Mouse (Mus musculus) liver, postnatal 0 days (tissue): ENCODE data around the gene Ccdc32.

Source experiments
- CTCF ChIP-seq: sonication (generic); IDR thresholded peaks from 2 replicates; pipeline ENCODE4 v1.5.1; 2016; ENCODE audit warnings: antibody characterized with exemption, low read depth
- EP300 ChIP-seq: IDR thresholded peaks from 2 replicates; pipeline ENCODE4 v1.6.1; 2016; ENCODE audit warnings: antibody characterized with exemption, low read depth, mild to moderate bottlenecking

DNA sequence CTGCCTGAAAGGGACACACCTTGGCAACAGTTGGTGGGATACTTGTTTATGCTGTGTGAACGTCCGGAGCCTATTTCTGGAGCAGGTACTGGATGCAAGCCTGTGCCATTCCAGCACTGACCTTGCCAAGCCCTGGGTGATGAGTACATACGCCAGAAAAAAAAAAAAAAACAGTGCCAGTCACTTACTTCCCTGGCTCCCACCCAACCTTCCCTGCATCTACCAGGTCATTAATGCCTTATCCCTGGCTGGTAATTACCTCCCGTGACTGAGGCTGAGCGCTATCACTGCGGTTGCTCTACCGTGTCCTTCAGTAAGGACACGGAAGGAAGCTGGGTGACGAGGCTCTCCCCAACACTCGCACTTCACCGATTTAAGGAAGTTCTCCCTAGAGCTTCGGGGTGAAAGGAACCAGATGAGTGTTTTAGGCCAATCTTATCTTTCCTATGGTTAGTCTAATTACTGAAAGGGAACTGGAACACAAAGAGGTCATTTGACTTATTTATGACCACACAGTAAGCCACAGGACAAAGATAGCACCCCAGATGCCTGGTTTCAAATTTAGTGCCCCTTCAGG is 13.5 kb downstream of the Ccdc32 start:
- TF ChIP-seq CTCF (no peak), EP300 (no peak; the same call in 1 of the 2 replicates)
